Mouse (Mus musculus): ENCODE measurements around the gene Frmd4a.

- TF ChIP-seq CTCF (IDR thresholded peaks at IDR 0.05; ENCODE audit: low read depth) (no peak), EP300 (IDR thresholded peaks at IDR 0.05; ENCODE audit: low read depth) (no peak)
Observed at GRCm38 (mm10) chr2:4462480-4462879, 445.0 kb downstream of the Frmd4a start.

Data from liver, postnatal 0 days (tissue).